Mouse (Mus musculus): Measurements from ENCODE around the gene Gimap9. TPM values are rescaled to one million over a fixed set of nuclear protein-coding genes. Genes with fewer than 3 reads are reported as not detected.

The Gimap9 gene
- total RNA-seq (2021): 1 to 10 TPM; 1.1 to 1.3 TPM

- intact Hi-C loops (cut with DNase I): no loop called here
- no peak for DNase-seq
Observed at GRCm38 (mm10) chr6:48675931-48676859, at the start of gene Gimap9. Gene Gimap9 (plus strand): TSS chr6:48676129.

GRCm38 (mm10) chr6:48626464-48626863, 49.5 kb upstream of the Gimap9 start, which contains the start of gene AI854703:
Gene AI854703 (plus strand): TSS chr6:48626764.
- intact Hi-C loops (cut with DNase I): no loop called here

GRCm38 (mm10) chr6:48626984-48627383, 48.9 kb upstream of the Gimap9 start:
- peak; percentile 44 for DNase-seq
- intact Hi-C loops (cut with DNase I): no loop called here

More at GRCm38 (mm10) chr6:48626464-48626863, 49.5 kb upstream of the Gimap9 start, which contains the start of gene AI854703:
- no peak for DNase-seq

GRCm38 (mm10) chr6:48627511-48627924, 48.4 kb upstream of the Gimap9 start:
- DNase-seq: no peak
- intact Hi-C loops (cut with DNase I): no loop called here

GRCm38 (mm10) chr6:48628377-48628776, 47.6 kb upstream of the Gimap9 start:
- DNase-seq: no peak
- intact Hi-C loops (cut with DNase I): no loop called here

- intact Hi-C loops (cut with DNase I): no loop called here
- peak; percentile 22 for DNase-seq
Observed at GRCm38 (mm10) chr6:48628808-48629660, 46.9 kb upstream of the Gimap9 start.

- intact Hi-C loops (cut with DNase I): no loop called here
- no peak for DNase-seq
Observed at GRCm38 (mm10) chr6:48629661-48630034, 46.3 kb upstream of the Gimap9 start.

- DNase-seq: no peak
- intact Hi-C loops (cut with DNase I): no loop called here
Observed at GRCm38 (mm10) chr6:48630831-48631230, 45.1 kb upstream of the Gimap9 start.

- intact Hi-C loops (cut with DNase I): no loop called here
- no peak for DNase-seq
Observed at GRCm38 (mm10) chr6:48635105-48635504, 40.8 kb upstream of the Gimap9 start.

- no peak for DNase-seq
- intact Hi-C loops (cut with DNase I): no loop called here
Observed at GRCm38 (mm10) chr6:48636515-48636914, 39.4 kb upstream of the Gimap9 start.

GRCm38 (mm10) chr6:48637811-48638500, 38.0 kb upstream of the Gimap9 start:
- intact Hi-C loops (cut with DNase I): no loop called here
- DNase-seq: no peak

GRCm38 (mm10) chr6:48638553-48638952, 37.4 kb upstream of the Gimap9 start:
- intact Hi-C loops (cut with DNase I): no loop called here

GRCm38 (mm10) chr6:48641391-48641790, 34.5 kb upstream of the Gimap9 start:
- DNase-seq: no peak
- intact Hi-C loops (cut with DNase I): loop anchor here (5.0 to 10.0 kb wide), 3 partner anchors 59 to 464 kb away; no protein-coding TSS in a partner anchor

More at GRCm38 (mm10) chr6:48638553-48638952, 37.4 kb upstream of the Gimap9 start:
- no peak for DNase-seq

GRCm38 (mm10) chr6:48642764-48643292, 33.1 kb upstream of the Gimap9 start:
- intact Hi-C loops (cut with DNase I): loop anchor here (5.0 to 10.0 kb wide), 3 partner anchors 61 to 466 kb away; no protein-coding TSS in a partner anchor
- DNase-seq: peak; percentile 34

- intact Hi-C loops (cut with DNase I): loop anchor here (5.0 to 10.0 kb wide), 2 partner anchors 127 to 309 kb away; partner anchors contain the start of gene Gimap3
- DNase-seq: peak; percentile 69
Observed at GRCm38 (mm10) chr6:48645660-48646308, 30.1 kb upstream of the Gimap9 start.

GRCm38 (mm10) chr6:48646309-48646690, 29.6 kb upstream of the Gimap9 start:
- intact Hi-C loops (cut with DNase I): loop anchor here (5.0 to 10.0 kb wide), 2 partner anchors 126 to 309 kb away; partner anchors contain the start of gene Gimap3
- no peak for DNase-seq

GRCm38 (mm10) chr6:48646995-48647394, 28.9 kb upstream of the Gimap9 start, which contains the start of gene Gimap8:
Gene Gimap8 (plus strand): TSS chr6:48647234.
- intact Hi-C loops (cut with DNase I): loop anchor here (5.0 to 10.0 kb wide), 2 partner anchors 125 to 308 kb away; partner anchors contain the start of gene Gimap3

GRCm38 (mm10) chr6:48647611-48648010, 28.3 kb upstream of the Gimap9 start:
- intact Hi-C loops (cut with DNase I): loop anchor here (5.0 to 10.0 kb wide), 2 partner anchors 125 to 307 kb away; partner anchors contain the start of gene Gimap3
- DNase-seq: no peak

More at GRCm38 (mm10) chr6:48646995-48647394, 28.9 kb upstream of the Gimap9 start, which contains the start of gene Gimap8:
- DNase-seq: peak; percentile 44

GRCm38 (mm10) chr6:48648779-48649178, 27.1 kb upstream of the Gimap9 start:
- intact Hi-C loops (cut with DNase I): loop anchor here (5.0 to 10.0 kb wide), 2 partner anchors 124 to 306 kb away; partner anchors contain the start of gene Gimap3
- DNase-seq: no peak
